Mouse (Mus musculus) gastrocnemius, postnatal 4 days (tissue): ENCODE data around the gene Rere. TPM values are rescaled to one million over a fixed set of nuclear protein-coding genes. Genes with fewer than 3 reads are reported as not detected.
A peak's percentile ranks its signal among the peaks of the same experiment; 100 is the strongest.
"Not testable (repeated sequence)": the region's sequence is repeated elsewhere in the genome, so short reads cannot be mapped to it uniquely, and the experiment has no call there.

Experiments
- DNase-seq, 2 experiments: peaks; one replicate each; pipeline ENCODE4 v3.0.0; 2021 to 2022; ENCODE audit warnings: low spot score in 2 of 2, mixed read lengths in 2 of 2
- total RNA-seq, 2 experiments: library from RNA; stranded (reverse); gene quantifications; 2 replicates each; pipeline ENCODE4 v1.2.3; 2021

Gene Rere
- total RNA-seq, 2 experiments from 2014 or later = 68.1 to 70.3 TPM

DNA sequence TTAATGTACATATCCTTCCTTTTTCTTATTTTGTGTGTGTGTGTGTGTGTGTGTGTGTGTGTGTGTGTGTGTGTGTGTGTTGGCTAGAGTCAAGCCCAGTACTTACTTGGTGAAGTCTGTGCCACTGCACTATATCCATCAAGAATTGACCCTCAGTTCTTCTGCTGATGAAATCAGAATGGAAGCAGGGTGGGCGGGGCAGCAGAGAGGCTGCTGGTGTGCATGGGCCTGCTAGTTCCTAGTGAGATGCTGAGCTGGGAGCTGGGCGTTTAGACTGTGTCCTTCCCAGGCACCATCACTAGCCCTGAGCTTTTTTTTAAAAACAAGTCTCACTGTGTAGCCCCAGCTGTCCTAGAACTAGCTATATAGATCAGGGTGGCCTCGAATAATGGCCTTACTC, 313.6 kb downstream of the Rere start:
- no peak for DNase-seq

DNA sequence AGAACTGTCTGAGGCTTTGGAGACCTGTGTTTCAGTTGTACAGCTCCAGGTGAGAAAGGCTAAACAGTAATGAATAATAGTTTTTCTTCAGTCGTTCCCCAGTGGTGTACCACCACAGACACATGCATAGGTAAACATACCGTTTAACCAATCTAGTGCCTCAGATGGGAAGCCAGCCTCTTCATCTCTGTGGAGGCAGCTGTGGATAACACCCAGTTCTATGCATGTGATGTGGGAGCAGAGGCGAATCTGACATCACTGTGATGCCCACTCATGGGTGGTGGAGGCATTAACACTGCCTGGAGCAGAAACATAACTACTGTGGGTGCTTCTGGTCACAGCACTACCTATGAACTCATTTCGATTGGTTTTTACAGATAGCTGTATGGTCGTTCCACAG, 314.5 kb downstream of the Rere start:
- DNase-seq = no peak

- DNase-seq = no peak
Measured at GRCm38 (mm10) chr4:150598686-150599085, 317.2 kb downstream of the Rere start.

GRCm38 (mm10) chr4:150599119-150599992, 317.9 kb downstream of the Rere start:
- DNase-seq = no peak

DNA sequence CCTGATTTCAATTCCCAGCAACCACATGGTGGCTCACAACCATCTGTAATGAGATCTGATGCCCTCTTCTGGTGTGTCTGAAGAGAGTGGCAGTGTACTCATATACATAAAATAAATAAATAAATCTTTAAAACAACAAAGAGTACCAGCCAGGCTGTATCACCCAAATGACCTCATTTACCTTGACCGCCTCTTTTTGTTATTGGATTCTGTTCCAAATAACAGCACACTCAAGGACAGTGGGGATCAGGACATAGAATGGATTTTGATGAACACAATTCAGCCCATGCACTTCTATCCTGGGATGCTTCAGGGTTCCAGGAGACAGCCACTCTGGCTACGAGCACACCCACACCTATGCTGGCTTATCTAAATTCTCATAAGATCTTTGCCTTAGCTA, 319.1 kb downstream of the Rere start:
- not testable (repeated sequence) for DNase-seq

DNA sequence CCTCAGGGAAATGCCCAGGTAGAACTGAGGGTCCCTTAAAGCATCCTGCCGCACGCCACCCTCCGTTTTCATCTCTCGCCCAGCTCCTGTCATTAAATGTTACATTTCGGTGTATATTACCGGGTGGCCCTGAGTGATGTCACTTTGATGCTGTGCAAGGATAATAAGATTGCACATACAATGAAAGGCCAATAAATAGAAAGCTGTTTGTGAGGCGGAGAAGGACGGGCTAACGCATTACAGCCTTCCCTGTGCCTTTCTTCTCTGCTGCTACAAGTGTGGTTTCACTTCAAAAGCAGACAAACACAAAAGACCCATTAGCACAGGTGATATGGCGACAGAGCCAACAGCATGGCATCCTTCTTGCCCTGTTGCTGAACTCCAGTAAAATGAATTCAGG, 320.0 kb downstream of the Rere start:
- no peak for DNase-seq

DNA sequence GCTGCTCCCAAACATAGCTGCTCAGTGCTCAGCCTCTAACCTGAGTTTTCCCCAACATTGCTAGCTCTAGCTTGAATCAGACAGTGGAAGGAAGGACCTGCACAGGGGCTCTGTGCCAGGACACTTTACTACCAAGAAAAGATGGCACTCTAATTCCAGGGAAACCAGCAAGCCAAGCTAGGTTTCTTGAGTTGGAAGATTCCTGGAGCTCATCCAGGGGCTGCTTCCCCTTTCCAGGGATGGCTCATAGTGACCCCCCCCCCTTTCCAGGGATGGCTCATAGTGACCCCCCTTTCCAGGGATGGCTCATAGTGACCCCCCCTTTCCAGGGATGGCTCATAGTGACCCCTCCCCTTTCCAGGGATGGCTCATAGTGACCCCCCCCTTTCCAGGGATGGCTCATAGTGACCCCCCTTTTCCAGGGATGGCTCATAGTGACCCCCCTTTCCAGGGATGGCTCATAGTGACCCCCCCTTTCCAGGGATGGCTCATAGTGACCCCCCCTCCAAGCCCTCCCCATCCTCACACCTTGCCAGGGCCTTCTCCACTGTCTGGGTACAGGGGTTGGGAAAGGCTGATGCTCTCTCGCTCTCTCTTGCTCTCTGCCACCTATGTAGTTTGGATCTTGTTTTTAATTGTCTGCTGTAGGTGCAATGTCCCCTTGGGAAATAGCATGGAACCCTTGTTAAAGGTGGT, 322.1 kb downstream of the Rere start:
- no peak for DNase-seq

DNA sequence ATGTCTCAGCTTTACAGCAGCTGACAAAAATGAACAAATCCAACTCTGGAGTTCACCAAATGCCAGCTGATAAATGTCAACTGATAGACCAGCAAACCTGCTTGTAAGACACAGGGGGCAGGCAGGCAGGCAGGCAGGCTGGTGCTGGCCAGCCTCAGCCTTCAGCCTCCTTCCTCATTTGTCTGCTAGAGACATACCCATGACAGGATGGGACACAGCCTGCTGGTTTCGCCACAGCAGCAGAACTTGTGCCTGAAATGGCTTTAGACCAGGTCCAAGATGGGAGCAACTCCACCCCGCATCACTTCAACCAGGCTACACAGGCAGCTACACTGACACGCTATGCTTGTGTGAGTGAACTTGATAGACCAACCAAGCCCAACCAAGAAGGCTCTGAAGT, 324.4 kb downstream of the Rere start:
- no peak for DNase-seq

DNA sequence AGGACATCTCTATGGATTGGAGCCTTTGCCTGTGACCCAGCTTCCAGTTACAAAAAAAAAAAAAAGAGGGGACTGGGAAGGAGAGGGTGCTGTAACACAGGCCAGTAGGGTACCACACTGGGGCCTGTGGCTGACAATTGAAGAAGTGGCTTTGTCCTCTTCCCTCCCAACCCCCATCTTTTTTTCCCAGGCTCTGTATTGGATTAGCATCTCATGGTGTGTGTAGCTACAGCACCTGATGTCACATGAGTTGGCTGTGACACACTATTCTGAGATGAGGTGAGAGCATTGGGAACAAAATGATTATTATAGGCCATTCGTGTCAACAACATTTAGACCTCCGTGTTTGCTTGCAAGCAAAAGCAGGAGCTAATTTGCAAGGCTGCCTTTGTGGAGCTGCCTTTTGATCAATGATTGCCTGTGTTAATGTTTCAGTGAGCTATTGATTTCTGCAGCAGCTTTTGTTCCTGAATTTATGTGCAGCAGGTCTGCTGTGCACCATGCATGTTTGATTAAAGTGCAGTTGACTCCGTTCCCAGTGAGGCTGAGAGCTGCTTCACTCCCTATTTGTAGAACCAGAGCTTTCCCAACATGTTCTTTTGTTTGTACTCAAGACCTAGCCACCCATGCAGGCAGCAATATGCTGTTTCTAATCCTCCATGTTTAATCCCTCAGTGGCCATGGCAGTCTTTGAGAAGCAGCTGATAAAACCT, 325.2 kb downstream of the Rere start:
- DNase-seq = no peak

DNA sequence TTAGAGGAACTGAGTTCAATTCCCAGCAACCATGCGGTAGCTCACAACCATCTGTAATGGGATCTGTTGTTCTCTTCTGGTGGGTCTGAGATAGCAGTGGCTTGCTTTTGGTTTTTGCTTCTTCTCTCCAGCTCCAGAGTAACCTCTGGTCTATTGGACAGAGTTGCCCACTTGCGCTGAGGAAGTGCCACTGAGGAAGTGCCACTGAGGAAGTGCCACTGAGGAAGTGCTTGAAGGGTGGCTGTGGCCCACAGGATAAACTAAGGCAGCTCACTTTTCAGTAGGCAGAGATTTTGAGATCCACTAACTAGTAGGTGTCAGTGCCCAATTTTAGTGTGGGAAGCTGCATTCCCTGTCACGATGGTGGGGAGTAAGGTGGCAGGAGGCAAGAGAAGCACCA, 327.2 kb downstream of the Rere start:
- no peak for DNase-seq

DNA sequence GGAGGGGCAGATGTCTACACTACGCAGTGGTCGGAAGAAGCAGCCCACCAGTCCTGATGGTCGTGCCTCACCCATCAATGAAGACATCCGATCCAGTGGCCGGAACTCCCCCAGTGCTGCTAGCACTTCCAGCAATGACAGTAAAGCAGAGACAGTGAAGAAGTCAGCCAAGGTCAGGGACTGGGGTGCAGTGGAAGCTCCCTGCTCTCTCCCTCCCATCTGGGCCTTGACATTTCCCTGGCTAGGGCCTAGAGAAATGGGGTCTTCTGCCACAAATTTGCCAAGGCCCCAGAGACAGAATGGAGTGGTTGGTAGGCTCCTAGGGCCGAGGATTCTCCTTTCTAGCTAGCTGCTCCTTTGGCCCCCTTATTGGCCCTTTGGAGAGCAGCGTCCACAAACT, 332.3 kb downstream of the Rere start:
- DNase-seq = no peak

DNA sequence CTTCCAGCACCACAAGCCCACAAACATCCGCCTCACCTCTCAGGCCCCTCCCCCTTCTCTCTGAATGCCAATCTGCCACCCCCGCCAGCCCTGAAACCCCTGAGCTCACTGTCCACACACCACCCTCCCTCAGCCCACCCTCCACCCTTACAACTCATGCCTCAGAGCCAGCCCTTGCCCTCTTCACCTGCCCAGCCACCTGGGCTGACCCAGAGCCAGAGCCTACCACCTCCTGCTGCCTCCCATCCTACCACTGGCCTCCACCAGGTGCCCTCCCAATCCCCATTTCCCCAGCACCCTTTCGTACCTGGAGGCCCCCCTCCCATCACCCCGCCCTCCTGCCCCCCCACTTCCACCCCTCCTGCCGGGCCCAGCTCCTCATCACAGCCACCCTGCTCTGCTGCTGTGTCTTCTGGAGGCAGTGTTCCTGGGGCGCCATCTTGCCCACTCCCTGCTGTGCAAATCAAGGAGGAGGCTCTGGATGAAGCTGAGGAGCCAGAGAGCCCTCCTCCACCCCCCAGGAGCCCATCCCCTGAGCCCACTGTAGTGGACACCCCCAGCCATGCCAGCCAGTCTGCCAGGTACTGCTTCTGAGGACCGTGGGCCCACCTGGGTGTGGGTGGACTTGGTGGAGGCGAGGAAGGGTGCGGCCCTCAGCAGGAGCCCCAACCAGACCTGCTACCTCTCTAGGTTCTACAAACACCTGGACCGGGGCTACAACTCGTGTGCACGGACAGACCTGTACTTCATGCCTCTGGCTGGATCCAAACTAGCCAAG, 334.0 kb downstream of the Rere start:
- no peak for DNase-seq

DNA sequence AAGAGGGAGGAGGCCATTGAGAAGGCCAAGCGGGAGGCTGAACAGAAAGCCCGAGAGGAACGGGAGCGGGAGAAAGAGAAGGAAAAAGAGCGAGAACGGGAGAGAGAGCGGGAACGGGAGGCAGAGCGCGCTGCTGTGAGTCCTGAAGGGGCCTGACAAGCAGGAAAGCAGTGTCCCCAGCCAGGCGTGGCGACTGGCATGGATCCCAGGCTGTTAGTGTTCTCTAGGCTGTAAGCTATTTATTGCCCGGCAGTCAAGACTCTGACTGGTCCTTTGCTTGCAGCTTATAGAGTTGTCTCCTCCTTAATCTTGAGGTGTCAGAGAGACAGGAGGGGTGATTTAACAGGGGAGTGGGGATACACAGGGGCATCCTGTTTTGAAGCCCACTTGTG, 334.6 kb downstream of the Rere start:
- DNase-seq = peak in 1 of 2 experiments; percentile 49

DNA sequence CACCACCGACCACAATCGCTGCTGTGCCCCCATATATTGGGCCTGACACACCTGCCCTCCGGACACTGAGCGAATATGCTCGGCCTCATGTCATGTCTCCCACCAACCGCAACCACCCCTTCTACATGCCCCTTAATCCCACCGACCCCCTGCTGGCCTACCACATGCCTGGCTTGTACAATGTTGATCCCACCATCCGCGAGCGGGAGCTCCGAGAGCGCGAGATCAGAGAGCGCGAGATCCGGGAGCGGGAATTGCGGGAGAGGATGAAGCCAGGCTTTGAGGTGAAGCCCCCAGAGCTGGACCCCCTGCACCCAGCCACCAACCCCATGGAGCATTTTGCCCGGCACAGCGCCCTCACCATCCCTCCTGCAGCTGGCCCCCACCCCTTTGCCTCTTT, 335.4 kb downstream of the Rere start:
- DNase-seq = no peak

DNA sequence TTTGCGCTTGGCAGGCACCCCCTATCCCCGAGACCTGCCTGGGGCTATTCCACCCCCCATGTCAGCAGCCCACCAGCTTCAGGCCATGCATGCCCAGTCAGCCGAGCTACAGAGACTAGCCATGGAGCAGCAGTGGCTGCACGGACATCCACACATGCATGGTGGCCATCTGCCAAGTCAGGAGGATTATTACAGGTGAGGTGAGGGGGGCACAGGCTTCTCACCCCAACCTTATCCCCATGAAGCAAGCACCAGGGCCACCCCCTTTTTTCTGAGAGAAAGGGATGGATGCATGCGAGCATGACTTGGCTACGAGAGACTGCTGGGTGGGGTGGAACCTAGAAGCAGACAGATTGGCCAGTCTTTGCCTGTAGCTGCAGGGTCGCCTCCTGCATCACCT, 337.6 kb downstream of the Rere start:
- DNase-seq = no peak

- no peak for DNase-seq
Measured at GRCm38 (mm10) chr4:150622641-150623040, 341.2 kb downstream of the Rere start.

- DNase-seq = no peak
Measured at GRCm38 (mm10) chr4:150624214-150624823, 342.9 kb downstream of the Rere start.

- no peak for DNase-seq
Measured at GRCm38 (mm10) chr4:150624933-150625332, 343.5 kb downstream of the Rere start.

DNA sequence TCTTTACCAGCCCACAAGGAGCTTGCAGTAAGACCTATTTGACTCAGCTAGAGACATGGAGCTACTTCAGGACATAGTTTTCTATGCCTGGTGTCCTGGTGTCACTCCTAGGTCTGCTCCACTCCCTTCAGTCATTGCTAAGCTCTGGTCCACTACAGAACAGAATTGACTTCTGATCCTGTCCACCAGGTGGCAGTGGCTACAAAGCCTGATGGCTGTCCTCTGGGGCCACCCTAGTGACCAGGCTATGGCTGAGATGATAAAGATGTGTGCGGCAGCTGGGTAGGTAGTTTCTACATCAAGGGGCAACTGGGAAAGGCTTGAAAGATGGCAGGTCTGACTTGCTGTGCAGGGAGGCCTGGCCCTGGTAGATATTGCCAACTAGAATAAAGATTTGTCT, 344.0 kb downstream of the Rere start:
- DNase-seq = peak in 1 of 2 experiments; percentile 70

DNA sequence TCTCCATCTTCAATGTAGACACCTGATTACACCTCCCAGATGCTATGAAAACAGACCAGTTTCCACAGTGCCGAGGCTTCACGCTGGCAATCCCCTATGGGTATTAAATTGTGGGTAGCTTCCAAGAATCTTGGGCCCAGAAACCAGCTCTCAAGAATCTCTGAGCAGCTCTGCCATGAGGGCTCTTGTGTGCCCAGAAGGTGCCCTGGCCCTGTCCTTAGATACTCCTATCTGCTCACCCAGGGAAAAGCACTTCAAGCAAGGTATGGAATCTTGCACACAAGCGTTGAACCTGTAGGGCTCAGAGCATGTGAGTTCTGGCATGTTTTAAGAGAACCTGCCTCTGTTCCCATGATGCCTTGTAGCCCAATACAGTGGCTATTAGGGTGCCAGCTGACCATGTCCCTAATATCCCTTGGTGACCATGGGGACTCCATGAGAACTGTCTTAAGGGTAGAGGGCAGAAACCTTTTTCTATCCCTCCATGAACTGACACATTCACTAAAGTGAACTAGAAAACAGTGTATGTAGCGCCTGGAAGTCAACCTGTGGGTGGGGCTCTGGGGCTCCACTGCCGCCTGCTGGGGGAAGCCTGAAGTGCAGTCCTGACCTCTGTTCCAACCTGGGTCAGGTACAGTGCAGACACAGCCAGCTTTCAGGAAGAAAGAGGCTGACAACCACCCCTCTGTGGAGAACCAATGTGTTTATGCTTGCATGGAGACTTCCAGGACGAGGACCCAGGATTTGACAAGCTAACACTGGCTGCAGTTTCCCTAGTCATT, 344.7 kb downstream of the Rere start:
- peak in 1 of 2 experiments; percentile 52 for DNase-seq
